11 mouse cellular contexts compared by ENCODE assay signal in genomic region chr13:23529005-23529404, GRCm38 (mm10). TPM values are rescaled to one million over a fixed set of nuclear protein-coding genes. Genes with fewer than 3 reads are reported as not detected.
DNase-seq lines count a peak whose midpoint lies in the region; ATAC-seq and TF ChIP-seq lines count a peak whose summit lies in the region.
"Had no signal": no experiment of that assay in that cellular context is flagged by ENCODE, and none has a peak within 500 bp of the region (broad histone marks: within the 10 kb centered on the region; RNA-seq: fewer than 3 reads in every experiment).

No protein-coding gene starts in this region.

- H3K4me1 ChIP-seq in intestine, embryonic 15.5 days (replicated peaks): peaks cover 13% of the 10 kb centered on the region
- peaks cover 6% of the 10 kb centered on the region; the same call in 1 of the 2 replicates for H3K4me1 ChIP-seq in intestine, postnatal 0 days (replicated peaks; ENCODE audit: control insufficient read depth, insufficient read depth, low read length)
- H3K4me1 ChIP-seq in stomach, embryonic 14.5 days (ENCODE audit: control insufficient read depth, insufficient read depth, low read length): peaks cover 5% of the 10 kb centered on the region
- no peaks in the 10 kb centered on the region for H3K4me1 ChIP-seq in stomach, postnatal 0 days (replicated peaks; ENCODE audit: control insufficient read depth, insufficient read depth)
- peaks cover 14% of the 10 kb centered on the region for H3K4me1 ChIP-seq in heart, postnatal 0 days (ENCODE audit: control insufficient read depth, insufficient read depth)

- no peak for TF ChIP-seq CTCF in intestine, postnatal 0 days (IDR thresholded peaks at IDR 0.05; ENCODE audit: low read depth)
- TF ChIP-seq CTCF in stomach, postnatal 0 days (IDR thresholded peaks at IDR 0.05; ENCODE audit: low read depth): no peak
- TF ChIP-seq CTCF in heart, postnatal 0 days (IDR thresholded peaks at IDR 0.05; ENCODE audit: low read depth): no peak

- H3K4me2 ChIP-seq in intestine, embryonic 15.5 days (replicated peaks): peak overlapping the region; percentile 21; the same call in 1 of the 2 replicates
- no peak overlapping the region for H3K4me2 ChIP-seq in intestine, postnatal 0 days (replicated peaks; ENCODE audit: low read depth)
- H3K4me2 ChIP-seq in stomach, embryonic 14.5 days (replicated peaks; ENCODE audit: low read depth, low read length): peak overlapping the region; percentile 55
- H3K4me2 ChIP-seq in stomach, postnatal 0 days (replicated peaks; ENCODE audit: low read depth): no peak overlapping the region
- no peak overlapping the region for H3K4me2 ChIP-seq in heart, postnatal 0 days (ENCODE audit: low read depth, low read length)

- H3K4me3 ChIP-seq in intestine, embryonic 15.5 days (replicated peaks): no peak overlapping the region
- H3K4me3 ChIP-seq in intestine, postnatal 0 days (ENCODE audit: low read depth, low read length): no peak overlapping the region
- 0 out of 2 replicates have a peak overlapping the region, but pooled peaks have one; percentile 53 for H3K4me3 ChIP-seq in stomach, embryonic 14.5 days (ENCODE audit: low read depth, low read length)
- H3K4me3 ChIP-seq in stomach, postnatal 0 days (ENCODE audit: low read depth, low read length): no peak overlapping the region
- H3K4me3 ChIP-seq in heart, postnatal 0 days (ENCODE audit: low read depth, low read length): no peak overlapping the region

- no peaks in the 10 kb centered on the region for H3K27me3 ChIP-seq in intestine, embryonic 15.5 days (replicated peaks)
- no peaks in the 10 kb centered on the region for H3K27me3 ChIP-seq in intestine, postnatal 0 days (replicated peaks; ENCODE audit: control insufficient read depth, insufficient read depth, low read length)
- no peaks in the 10 kb centered on the region for H3K27me3 ChIP-seq in stomach, embryonic 14.5 days (ENCODE audit: control insufficient read depth, insufficient read depth, low read length)
- H3K27me3 ChIP-seq in stomach, postnatal 0 days (ENCODE audit: control insufficient read depth, insufficient read depth, low read length): no peaks in the 10 kb centered on the region
- H3K27me3 ChIP-seq in heart, postnatal 0 days (ENCODE audit: control insufficient read depth, insufficient read depth, low read length): no peaks in the 10 kb centered on the region
- H3K27me3 ChIP-seq: megakaryocyte, embryonic 14.5 days had no signal

- H3K9me3 ChIP-seq in intestine, embryonic 15.5 days: no peaks in the 10 kb centered on the region
- H3K9me3 ChIP-seq in intestine, postnatal 0 days (ENCODE audit: control insufficient read depth): no peaks in the 10 kb centered on the region
- H3K9me3 ChIP-seq in stomach, embryonic 14.5 days (ENCODE audit: control insufficient read depth, low read depth, low read length): no peaks in the 10 kb centered on the region
- H3K9me3 ChIP-seq in stomach, postnatal 0 days (ENCODE audit: control insufficient read depth, low read length): no peaks in the 10 kb centered on the region
- H3K9me3 ChIP-seq in heart, postnatal 0 days (replicated peaks; ENCODE audit: control insufficient read depth, low read length): no peaks in the 10 kb centered on the region
- H3K9me3 ChIP-seq: megakaryocyte, embryonic 14.5 days had no signal

- DNase-seq in stomach, postnatal 0 days (ENCODE audit: low spot score): no peak
- no peak for DNase-seq in heart, postnatal 0 days (ENCODE audit: low spot score)
- no peak for DNase-seq in right cerebral cortex, adult 18-20 months
- no peak for DNase-seq in ovary, postnatal 10 days (ENCODE audit: low spot score)
- DNase-seq: adrenal gland, adult 8-10 months; cerebellum, adult 2 months; left cerebral cortex, postnatal 4 days had no signal

- WGBS in intestine, embryonic 15.5 days: 72% methylated on average over 5 of the region's 5 CpGs
- 80% methylated on average over 5 of the region's 5 CpGs for WGBS in intestine, postnatal 0 days
- 75% methylated on average over 5 of the region's 5 CpGs for WGBS in stomach, embryonic 14.5 days
- WGBS in stomach, postnatal 0 days: 70% methylated on average over 5 of the region's 5 CpGs
- 75% methylated on average over 5 of the region's 5 CpGs for WGBS in heart, postnatal 0 days

- H3K27ac ChIP-seq in intestine, embryonic 15.5 days: no peak overlapping the region
- H3K27ac ChIP-seq in intestine, postnatal 0 days (ENCODE audit: low read depth, low read length): no peak overlapping the region
- H3K27ac ChIP-seq in stomach, embryonic 14.5 days (ENCODE audit: low read length): no peak overlapping the region
- H3K27ac ChIP-seq in stomach, postnatal 0 days (replicated peaks): no peak overlapping the region
- H3K27ac ChIP-seq in heart, postnatal 0 days (ENCODE audit: low read depth): peak overlapping the region; percentile 100

- H3K9ac ChIP-seq in intestine, embryonic 15.5 days: no peak overlapping the region
- H3K9ac ChIP-seq in intestine, postnatal 0 days (ENCODE audit: low read depth, low read length): no peak overlapping the region
- H3K9ac ChIP-seq in stomach, embryonic 14.5 days (replicated peaks; ENCODE audit: low read depth, low read length): no peak overlapping the region
- no peak overlapping the region for H3K9ac ChIP-seq in stomach, postnatal 0 days (ENCODE audit: low read length)
- H3K9ac ChIP-seq in heart, postnatal 0 days (replicated peaks; ENCODE audit: low read depth, low read length): 0 out of 2 replicates have a peak overlapping the region, but pooled peaks have one; percentile 28

- ATAC-seq in intestine, embryonic 15.5 days: no peak
- ATAC-seq in intestine, postnatal 0 days: no peak
- ATAC-seq in stomach, embryonic 14.5 days (ENCODE audit: insufficient number of reproducible peaks, insufficient read depth, low FRiP score, low read depth): no peak
- ATAC-seq in stomach, postnatal 0 days (ENCODE audit: low FRiP score, low TSS enrichment): no peak
- ATAC-seq in heart, postnatal 0 days (ENCODE audit: insufficient read depth, low read depth): no peak

- TF ChIP-seq EP300 in stomach, postnatal 0 days (optimal IDR thresholded peaks at IDR 0.05): no peak
- no peak for TF ChIP-seq EP300 in heart, postnatal 0 days (IDR thresholded peaks at IDR 0.05; ENCODE audit: low read depth)

- H3K36me3 ChIP-seq in intestine, embryonic 15.5 days: no peaks in the 10 kb centered on the region
- no peaks in the 10 kb centered on the region for H3K36me3 ChIP-seq in intestine, postnatal 0 days (ENCODE audit: control insufficient read depth, insufficient read depth)
- no peaks in the 10 kb centered on the region for H3K36me3 ChIP-seq in stomach, embryonic 14.5 days (ENCODE audit: control insufficient read depth, insufficient read depth, low read length)
- no peaks in the 10 kb centered on the region for H3K36me3 ChIP-seq in stomach, postnatal 0 days (ENCODE audit: control insufficient read depth, insufficient read depth, low read length)
- no peaks in the 10 kb centered on the region for H3K36me3 ChIP-seq in heart, postnatal 0 days (replicated peaks; ENCODE audit: control insufficient read depth, insufficient read depth, low read length)

RNA-seq across cellular contexts. Expression of gene Hist1h4h, which starts 1.8 kb away (rescaled TPM):
- polyA plus RNA-seq in intestine, embryonic 15.5 days (2015; fragmentation: Nextera tagmentation; extraction: Ambion mirVana): 4.6 and 4.8 TPM in 2 replicates
- 6.1 and 8.1 TPM in 2 replicates for polyA plus RNA-seq in intestine, postnatal 0 days (2015; fragmentation: Nextera tagmentation; extraction: Ambion mirVana)
- 4.8 and 6.7 TPM in 2 replicates for polyA plus RNA-seq in stomach, embryonic 14.5 days (2014; fragmentation: Nextera tagmentation; extraction: Ambion mirVana)
- 13.7 and 18.3 TPM in 2 replicates for polyA plus RNA-seq in stomach, postnatal 0 days (2015; fragmentation: Nextera tagmentation; extraction: Ambion mirVana)
- total RNA-seq in heart, postnatal 0 days (2014; rRNA removed; ENCODE audit: low replicate concordance): 3,824 and 4,565 TPM in 2 replicates
- 30.4 and 37.5 TPM in 2 replicates for polyA plus RNA-seq in heart, postnatal 0 days (2015; fragmentation: Nextera tagmentation; extraction: Ambion mirVana)

RNA-seq across cellular contexts. Expression of gene Hist1h2af, which starts 4.7 kb away (rescaled TPM):
- polyA plus RNA-seq in intestine, embryonic 15.5 days (2015; fragmentation: Nextera tagmentation; extraction: Ambion mirVana): 6.7 TPM in 1 of 2 replicates, not detected in the other
- 2.7 and 3.0 TPM in 2 replicates for polyA plus RNA-seq in intestine, postnatal 0 days (2015; fragmentation: Nextera tagmentation; extraction: Ambion mirVana)
- polyA plus RNA-seq in stomach, embryonic 14.5 days (2014; fragmentation: Nextera tagmentation; extraction: Ambion mirVana): 7.8 and 14.1 TPM in 2 replicates
- polyA plus RNA-seq in stomach, postnatal 0 days (2015; fragmentation: Nextera tagmentation; extraction: Ambion mirVana): 4.5 and 8.9 TPM in 2 replicates
- 369 and 922 TPM in 2 replicates for total RNA-seq in heart, postnatal 0 days (2014; rRNA removed; ENCODE audit: low replicate concordance)
- polyA plus RNA-seq in heart, postnatal 0 days (2015; fragmentation: Nextera tagmentation; extraction: Ambion mirVana): 1.3 and 2.6 TPM in 2 replicates

RNA-seq across cellular contexts. Expression of gene Hist1h3g, which starts 6.2 kb away (rescaled TPM):
- 6.1 and 6.2 TPM in 2 replicates for polyA plus RNA-seq in intestine, embryonic 15.5 days (2015; fragmentation: Nextera tagmentation; extraction: Ambion mirVana)
- polyA plus RNA-seq in intestine, postnatal 0 days (2015; fragmentation: Nextera tagmentation; extraction: Ambion mirVana): 1.2 and 2.1 TPM in 2 replicates
- 5.5 and 7.8 TPM in 2 replicates for polyA plus RNA-seq in stomach, embryonic 14.5 days (2014; fragmentation: Nextera tagmentation; extraction: Ambion mirVana)
- polyA plus RNA-seq in stomach, postnatal 0 days (2015; fragmentation: Nextera tagmentation; extraction: Ambion mirVana): 2.3 and 3.4 TPM in 2 replicates
- total RNA-seq in heart, postnatal 0 days (2014; rRNA removed; ENCODE audit: low replicate concordance): 709 and 989 TPM in 2 replicates
- polyA plus RNA-seq in heart, postnatal 0 days (2015; fragmentation: Nextera tagmentation; extraction: Ambion mirVana): 2.4 and 2.5 TPM in 2 replicates
- polyA plus RNA-seq: cerebellum, adult 2 months had no signal

RNA-seq across cellular contexts. Expression of gene Hist1h2bh, which starts 14.2 kb away (rescaled TPM):
- 1.1 and 1.3 TPM in 2 replicates for polyA plus RNA-seq in intestine, embryonic 15.5 days (2015; fragmentation: Nextera tagmentation; extraction: Ambion mirVana)
- polyA plus RNA-seq in intestine, postnatal 0 days (2015; fragmentation: Nextera tagmentation; extraction: Ambion mirVana): 0.18 and 0.23 TPM in 2 replicates
- 1.1 and 1.2 TPM in 2 replicates for polyA plus RNA-seq in stomach, embryonic 14.5 days (2014; fragmentation: Nextera tagmentation; extraction: Ambion mirVana)
- 0.30 and 0.62 TPM in 2 replicates for polyA plus RNA-seq in stomach, postnatal 0 days (2015; fragmentation: Nextera tagmentation; extraction: Ambion mirVana)
- total RNA-seq in heart, postnatal 0 days (2014; rRNA removed; ENCODE audit: low replicate concordance): 82.5 and 133 TPM in 2 replicates
- polyA plus RNA-seq in heart, postnatal 0 days (2015; fragmentation: Nextera tagmentation; extraction: Ambion mirVana): 0.25 and 0.31 TPM in 2 replicates

RNA-seq across cellular contexts. Expression of gene Hist1h3f, which starts 14.8 kb away (rescaled TPM):
- polyA plus RNA-seq in intestine, embryonic 15.5 days (2015; fragmentation: Nextera tagmentation; extraction: Ambion mirVana): 0.45 and 0.97 TPM in 2 replicates
- 0.37 TPM in 1 of 2 replicates, not detected in the other for polyA plus RNA-seq in intestine, postnatal 0 days (2015; fragmentation: Nextera tagmentation; extraction: Ambion mirVana)
- 0.94 and 1.3 TPM in 2 replicates for polyA plus RNA-seq in stomach, embryonic 14.5 days (2014; fragmentation: Nextera tagmentation; extraction: Ambion mirVana)
- 0.51 and 0.78 TPM in 2 replicates for polyA plus RNA-seq in stomach, postnatal 0 days (2015; fragmentation: Nextera tagmentation; extraction: Ambion mirVana)
- 441 and 779 TPM in 2 replicates for total RNA-seq in heart, postnatal 0 days (2014; rRNA removed; ENCODE audit: low replicate concordance)
- 0.29 and 0.45 TPM in 2 replicates for polyA plus RNA-seq in heart, postnatal 0 days (2015; fragmentation: Nextera tagmentation; extraction: Ambion mirVana)

Comparison
In these comparisons a context has a peak if more than half of its experiments do, and no peak if none do; other contexts are left out.
1. H3K4me2 ChIP-seq: peak in intestine, embryonic 15.5 days (single experiment) and stomach, embryonic 14.5 days (single experiment); none in intestine, postnatal 0 days (single experiment), stomach, postnatal 0 days (single experiment) and heart, postnatal 0 days (single experiment).